Mouse (Mus musculus) spleen, postnatal 0 days (tissue): Measurements from ENCODE around the gene Timp4. TPM values are rescaled to one million over a fixed set of nuclear protein-coding genes. Genes with fewer than 3 reads are reported as not detected.

Source experiments
- polyA plus RNA-seq: library from polyadenylated mRNA; unstranded; fragments of >200 nt; fragmentation: Nextera tagmentation; extraction: Ambion mirVana; gene quantifications from 2 replicates; pipeline ENCODE4 v1.2.1, GENCODE M21; 2015

The Timp4 gene
- 0.06 and 0.10 TPM in 2 replicates for polyA plus RNA-seq

GRCm38 (mm10) chr6:115252099-115252873 lies at the start of gene Timp4:
TSS of gene Timp4 (minus strand) at chr6:115252205.

GRCm38 (mm10) chr6:115227043-115227442 lies 25.0 kb downstream of the Timp4 start, which contains the start of gene Gm17482:
TSS of gene Gm17482 (plus strand) at chr6:115227343.

Other genes with a start within 250 kb of the Timp4 start
- 44.9 and 45.3 TPM in 2 replicates for gene Tamm41, start 214.3 kb downstream of the Timp4 start, polyA plus RNA-seq
- gene Syn2, start 117.3 kb downstream of the Timp4 start, polyA plus RNA-seq: 0.41 and 0.67 TPM in 2 replicates
- gene Gm17482, start 24.9 kb downstream of the Timp4 start, polyA plus RNA-seq: not detected in 2 replicates
- gene Pparg, start 108.7 kb upstream of the Timp4 start, polyA plus RNA-seq: 3.0 and 3.4 TPM in 2 replicates